Mouse (Mus musculus) kidney, adult 2 months (tissue): Measurements from ENCODE around the gene Rbm20.

ENCODE experiments used
- CTCF ChIP-seq: fragments of 200-500 bp; conservative IDR thresholded peaks from 2 replicates; pipeline ENCODE4 v1.5.1; 2011; ENCODE audit warnings: low read depth, mild to moderate bottlenecking, control low read depth, low read length, moderate library complexity, mixed read lengths; ENCODE audit not compliant: insufficient read depth, insufficient read length
- POLR2A ChIP-seq: fragments of 200-500 bp; IDR thresholded peaks from one replicate; pipeline ENCODE4 v1.6.1; 2011; ENCODE audit warnings: low read depth, low read length, control low read depth

DNA sequence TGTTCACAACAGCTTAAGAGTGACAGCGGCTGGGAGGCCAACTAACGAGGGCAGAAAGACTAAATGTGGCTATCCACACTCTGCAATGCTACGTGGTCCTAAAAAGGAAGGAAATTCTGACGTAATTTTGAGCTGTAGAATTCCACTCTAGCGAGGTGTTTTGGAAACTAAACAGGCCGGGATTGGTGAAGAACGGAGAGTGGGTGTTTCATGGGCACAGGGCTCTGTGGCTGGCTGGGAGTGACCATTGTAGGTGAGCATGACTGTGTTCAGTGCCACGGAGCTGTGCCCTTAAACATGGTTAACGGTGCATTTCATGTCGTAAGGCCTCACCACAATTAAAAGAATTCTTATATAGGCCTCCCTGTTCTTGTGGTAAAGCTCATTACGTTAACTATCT is 139.1 kb downstream of the Rbm20 start:
- TF ChIP-seq CTCF (no peak), POLR2A (no peak)
